Mouse (Mus musculus): ENCODE data around the gene Hax1.

The Hax1 gene

GRCm38 (mm10) chr3:89962059-89962750 lies 36.4 kb downstream of the Hax1 start:
- no peak for DNase-seq (ENCODE audit: low spot score)

GRCm38 (mm10) chr3:89961436-89961835 lies 37.1 kb downstream of the Hax1 start:
- DNase-seq (ENCODE audit: low spot score) = no peak

- peak; percentile 91 for DNase-seq (ENCODE audit: low spot score)
Measured at GRCm38 (mm10) chr3:89960469-89960868, 38.1 kb downstream of the Hax1 start.

GRCm38 (mm10) chr3:89959435-89959834 lies 39.1 kb downstream of the Hax1 start:
- peak; percentile 73 for DNase-seq (ENCODE audit: low spot score)

- DNase-seq (ENCODE audit: low spot score) = no peak
Measured at GRCm38 (mm10) chr3:89957880-89958279, 40.7 kb downstream of the Hax1 start.

GRCm38 (mm10) chr3:89956177-89956971 lies 42.2 kb downstream of the Hax1 start:
- DNase-seq (ENCODE audit: low spot score) = no peak

GRCm38 (mm10) chr3:89953420-89953819 lies 45.2 kb downstream of the Hax1 start:
- DNase-seq (ENCODE audit: low spot score) = no peak

GRCm38 (mm10) chr3:89948655-89949054 lies 49.9 kb downstream of the Hax1 start:
- DNase-seq (ENCODE audit: low spot score) = no peak

- no peak for DNase-seq (ENCODE audit: low spot score)
Measured at GRCm38 (mm10) chr3:89948021-89948420, 50.6 kb downstream of the Hax1 start.
